Mouse (Mus musculus) ZHBTc4 (cell line): Measurements from ENCODE around the gene Sec63.
A peak's percentile ranks its signal among the peaks of the same experiment; 100 is the strongest.

Experiments used
- DNase-seq: peaks from one replicate; pipeline ENCODE4 v3.0.0-alpha.2; 2011; ENCODE audit warnings: low read depth, low spot score

The Sec63 gene

DNA sequence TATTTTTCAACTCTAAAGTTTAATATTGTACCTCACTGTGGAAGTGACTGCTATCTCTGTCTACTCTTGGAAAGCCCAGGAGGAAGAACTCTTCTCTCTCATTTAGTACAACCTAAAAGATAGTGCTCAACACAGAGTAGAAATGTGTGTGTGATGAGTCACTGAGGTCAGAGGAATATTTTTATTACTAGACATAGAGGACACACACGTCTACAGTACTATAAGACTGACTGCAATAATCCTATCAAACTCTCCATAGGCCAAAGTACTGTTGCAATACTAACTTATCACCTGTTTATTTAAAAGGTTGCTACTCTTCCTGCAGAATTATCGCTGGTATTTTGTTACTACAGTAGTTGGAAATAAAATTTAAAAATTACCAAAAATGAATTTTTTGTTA lies 68.7 kb downstream of the Sec63 start:
- no peak for DNase-seq

DNA sequence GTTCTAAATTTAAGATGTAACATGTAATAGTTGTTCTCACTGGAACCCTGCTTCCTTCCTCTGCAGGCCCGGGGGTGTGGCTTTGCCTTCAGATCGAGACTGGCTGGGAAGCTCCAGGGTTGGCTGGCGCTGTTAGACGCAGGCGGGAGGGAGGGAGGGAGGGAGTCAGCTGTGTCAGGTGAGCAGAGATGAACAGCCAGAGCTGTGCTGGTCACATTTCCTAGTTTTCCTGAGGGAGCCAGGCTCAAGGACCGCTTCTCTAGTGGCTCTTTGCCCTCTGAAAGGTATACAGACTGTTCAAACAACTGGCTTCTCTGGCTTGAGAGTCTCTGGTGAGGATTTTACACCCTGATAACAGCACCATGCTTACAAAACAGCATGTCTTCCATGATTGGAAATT lies 69.1 kb downstream of the Sec63 start:
- peak; percentile 26 for DNase-seq

DNA sequence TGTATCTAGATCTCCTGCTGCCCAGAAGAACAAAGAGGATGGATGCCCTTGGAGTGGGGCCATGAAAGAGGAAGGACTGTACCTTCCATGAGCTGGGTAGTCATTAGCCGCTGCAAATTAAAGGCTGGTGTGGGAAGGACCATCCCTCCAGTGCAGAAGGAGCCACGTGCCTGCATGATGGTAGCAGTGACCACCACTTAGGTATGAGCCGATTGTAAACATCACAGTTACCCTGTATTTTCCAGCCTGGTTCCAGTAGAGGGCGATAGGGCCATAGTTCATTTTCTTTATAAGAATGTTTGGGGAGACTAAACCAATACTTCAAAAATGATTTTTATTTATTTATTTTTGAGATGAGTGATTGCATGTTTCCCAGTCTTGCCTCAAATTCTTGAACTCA lies 71.4 kb downstream of the Sec63 start:
- DNase-seq, result no peak

DNA sequence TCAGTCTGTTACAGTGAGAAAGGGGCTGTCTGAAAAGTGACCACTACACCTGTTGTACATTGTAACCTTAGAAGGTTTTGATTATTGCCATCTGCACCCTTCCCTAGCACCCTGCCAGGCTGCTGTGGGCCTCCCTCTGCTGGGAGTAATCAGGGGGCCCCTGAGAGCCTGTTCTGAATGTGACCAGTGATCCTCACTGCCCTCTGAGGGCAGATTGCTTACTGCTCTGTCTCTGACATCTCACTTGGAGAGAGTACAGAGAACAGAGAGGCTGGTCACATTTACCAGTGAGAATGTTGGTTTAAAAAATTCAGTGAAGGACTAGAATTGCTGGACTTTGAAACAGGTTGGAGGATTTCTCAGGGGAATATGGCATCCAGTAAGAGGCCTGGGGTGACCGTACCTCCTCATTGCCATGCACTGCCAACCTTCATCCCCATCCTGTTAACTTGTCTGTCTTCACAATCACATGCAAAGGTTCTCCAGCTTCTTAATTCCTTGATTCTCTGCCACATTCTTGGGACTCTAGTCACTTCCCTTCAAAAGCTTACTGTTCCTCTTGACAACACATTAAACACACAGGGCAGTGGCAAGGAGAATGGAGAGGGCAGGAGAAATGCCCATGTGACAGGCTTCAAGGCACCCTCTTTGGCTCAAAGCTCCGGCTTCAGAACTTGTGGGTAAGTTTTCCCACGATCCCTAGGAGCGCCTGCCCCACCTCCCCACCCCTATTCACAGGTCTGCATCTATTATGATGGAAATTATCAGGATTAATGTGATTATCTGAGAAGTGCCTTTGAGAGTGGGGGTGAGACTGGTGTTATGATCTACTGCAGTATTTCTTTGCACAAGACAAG lies 72.8 kb downstream of the Sec63 start:
- DNase-seq, result no peak

DNA sequence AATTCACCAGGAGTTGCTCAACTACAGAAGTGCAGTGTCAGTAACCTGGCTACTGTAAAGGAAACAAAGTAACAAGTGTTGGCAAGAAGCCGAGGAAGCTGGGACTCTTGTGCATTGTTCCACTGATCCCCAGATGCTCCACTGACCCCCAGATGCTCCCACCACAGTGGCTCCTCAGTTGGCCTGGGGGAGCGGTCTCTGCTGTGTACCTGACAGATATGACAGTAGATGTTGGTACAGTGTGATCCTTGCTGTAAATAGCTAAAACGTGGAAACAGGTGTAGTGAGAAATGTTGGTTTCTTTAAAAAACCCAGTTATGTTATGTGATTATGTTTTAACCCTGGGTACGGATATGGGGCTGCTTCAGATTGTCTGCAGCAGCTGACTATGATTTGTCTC lies 76.8 kb downstream of the Sec63 start:
- no peak for DNase-seq

DNA sequence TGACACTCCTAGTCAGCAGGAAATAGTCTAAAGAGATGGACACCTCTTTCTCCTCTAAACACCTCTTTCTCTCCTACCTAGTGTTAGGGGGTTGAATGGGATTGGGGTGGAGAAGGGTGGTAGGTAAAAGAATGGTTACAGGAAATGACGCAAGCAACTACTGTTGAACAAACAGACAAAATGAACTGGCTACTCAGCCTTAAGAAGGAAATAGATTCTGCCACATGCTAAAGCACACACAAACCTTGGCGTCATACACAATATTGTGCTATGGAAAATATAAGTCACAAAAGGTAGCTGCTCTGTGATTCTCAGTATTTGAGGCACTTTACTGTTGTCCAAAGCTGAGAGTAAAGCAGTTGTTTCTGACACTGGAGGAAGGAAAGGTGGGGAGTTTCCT lies 77.4 kb downstream of the Sec63 start:
- DNase-seq, result no peak

DNA sequence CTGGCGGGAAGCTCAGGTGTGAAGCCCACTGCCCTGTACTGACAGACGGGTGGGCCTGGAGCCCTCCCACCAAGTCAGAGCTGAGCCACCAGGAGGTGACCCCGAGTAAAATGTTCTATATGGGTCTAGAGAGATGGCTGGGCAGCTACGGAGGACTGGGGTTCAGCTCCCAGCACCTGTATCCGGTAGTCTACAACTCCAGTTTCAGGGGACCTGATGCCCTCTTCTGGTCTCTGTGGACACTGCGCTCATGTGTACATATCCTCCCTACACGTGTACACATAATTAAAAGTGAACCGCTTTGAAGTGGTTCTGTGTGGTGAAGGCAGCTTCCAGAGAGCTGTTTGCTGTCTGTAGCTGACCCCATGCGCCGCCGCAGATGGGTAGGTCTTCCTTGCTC lies 78.7 kb downstream of the Sec63 start:
- DNase-seq, result peak; percentile 50

DNA sequence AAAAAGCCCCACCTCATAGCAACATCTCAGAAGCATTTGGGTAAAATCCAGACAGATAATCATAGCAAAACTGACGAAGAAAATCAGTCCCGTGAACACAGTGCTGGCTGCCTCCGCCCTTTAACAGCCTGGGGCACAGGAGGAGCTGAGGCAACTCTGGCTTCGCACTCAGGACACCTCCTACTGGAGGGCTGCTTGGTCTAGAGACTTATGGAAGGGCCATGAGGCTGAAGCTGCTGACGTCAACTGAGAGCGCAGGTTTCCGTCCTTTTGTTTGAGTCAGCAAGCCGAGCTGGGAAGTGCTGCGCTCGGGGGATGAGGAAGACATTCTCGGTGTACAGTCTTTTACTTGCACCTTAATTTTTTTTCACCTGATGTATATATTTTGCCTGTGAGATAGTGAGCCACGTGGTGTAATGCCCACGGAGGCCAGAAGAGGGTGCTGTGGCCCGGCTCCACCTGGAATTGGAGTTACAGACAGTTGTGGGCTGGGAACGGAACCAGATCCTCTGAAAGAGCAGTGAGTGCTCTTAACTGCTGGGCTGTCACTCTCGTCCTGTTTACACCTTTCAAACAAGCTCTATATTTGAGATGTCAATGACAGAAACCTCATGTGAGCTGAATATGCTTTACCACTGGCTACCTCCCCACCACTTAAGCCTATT lies 80.4 kb downstream of the Sec63 start:
- peak; percentile 73 for DNase-seq

DNA sequence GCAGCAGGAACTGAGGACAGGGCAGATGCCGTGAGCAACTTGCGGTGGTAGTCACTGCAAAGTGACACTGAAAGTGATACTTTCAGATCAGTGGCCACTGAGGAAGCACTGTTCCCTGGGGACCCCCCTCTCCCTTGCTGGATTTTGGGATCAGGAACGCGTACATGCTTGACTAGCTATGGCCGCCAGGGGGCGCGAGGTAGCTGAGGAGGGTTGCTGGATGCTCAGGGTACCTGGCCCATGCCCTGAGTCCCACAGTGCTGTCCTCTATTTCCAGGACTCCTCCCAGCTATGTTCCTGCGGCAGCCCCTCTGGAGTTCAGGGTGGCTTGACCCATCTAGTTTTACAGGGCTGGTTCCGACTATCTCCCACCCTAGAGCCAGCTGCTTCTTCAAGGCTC lies 81.1 kb downstream of the Sec63 start:
- peak; percentile 81 for DNase-seq

DNA sequence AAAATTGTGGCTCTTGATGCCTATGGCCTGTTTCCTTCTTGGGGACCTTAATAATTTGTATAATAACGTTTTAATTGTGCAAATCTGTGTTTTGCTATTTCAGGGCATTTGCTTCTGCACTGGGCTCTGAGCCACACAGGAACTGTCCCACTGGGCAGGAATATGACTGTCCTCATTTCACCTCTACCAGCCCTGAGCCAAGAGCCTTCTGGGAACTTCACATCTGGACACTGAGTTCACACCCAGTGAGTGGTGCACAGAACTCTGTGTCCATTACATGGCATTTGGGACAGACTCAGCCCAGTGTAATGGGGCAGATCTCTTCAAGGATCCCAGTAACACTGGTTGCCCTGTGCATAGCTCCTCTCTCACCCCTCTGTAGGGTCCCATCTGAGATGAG lies 82.1 kb downstream of the Sec63 start:
- DNase-seq, result no peak

DNA sequence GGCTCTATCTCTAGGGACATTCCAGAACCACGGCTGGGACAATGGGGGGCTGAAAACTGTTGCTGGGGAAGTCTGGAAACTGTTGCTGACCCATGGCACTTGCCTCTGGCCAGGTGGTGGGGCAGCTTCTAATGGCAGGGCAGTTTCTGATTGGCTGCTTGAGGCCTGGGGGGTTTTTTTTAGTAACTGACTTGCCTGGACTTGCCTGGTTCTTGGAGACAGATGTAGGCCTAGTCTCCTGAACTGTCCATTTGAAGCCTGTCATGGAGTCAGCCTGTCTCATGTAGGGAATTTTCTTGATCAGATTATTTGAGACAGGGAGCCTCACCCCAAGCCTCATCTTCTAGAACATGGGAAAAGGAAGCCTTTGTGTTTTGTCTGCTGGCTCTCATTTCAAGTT lies 84.2 kb downstream of the Sec63 start:
- no peak for DNase-seq

DNA sequence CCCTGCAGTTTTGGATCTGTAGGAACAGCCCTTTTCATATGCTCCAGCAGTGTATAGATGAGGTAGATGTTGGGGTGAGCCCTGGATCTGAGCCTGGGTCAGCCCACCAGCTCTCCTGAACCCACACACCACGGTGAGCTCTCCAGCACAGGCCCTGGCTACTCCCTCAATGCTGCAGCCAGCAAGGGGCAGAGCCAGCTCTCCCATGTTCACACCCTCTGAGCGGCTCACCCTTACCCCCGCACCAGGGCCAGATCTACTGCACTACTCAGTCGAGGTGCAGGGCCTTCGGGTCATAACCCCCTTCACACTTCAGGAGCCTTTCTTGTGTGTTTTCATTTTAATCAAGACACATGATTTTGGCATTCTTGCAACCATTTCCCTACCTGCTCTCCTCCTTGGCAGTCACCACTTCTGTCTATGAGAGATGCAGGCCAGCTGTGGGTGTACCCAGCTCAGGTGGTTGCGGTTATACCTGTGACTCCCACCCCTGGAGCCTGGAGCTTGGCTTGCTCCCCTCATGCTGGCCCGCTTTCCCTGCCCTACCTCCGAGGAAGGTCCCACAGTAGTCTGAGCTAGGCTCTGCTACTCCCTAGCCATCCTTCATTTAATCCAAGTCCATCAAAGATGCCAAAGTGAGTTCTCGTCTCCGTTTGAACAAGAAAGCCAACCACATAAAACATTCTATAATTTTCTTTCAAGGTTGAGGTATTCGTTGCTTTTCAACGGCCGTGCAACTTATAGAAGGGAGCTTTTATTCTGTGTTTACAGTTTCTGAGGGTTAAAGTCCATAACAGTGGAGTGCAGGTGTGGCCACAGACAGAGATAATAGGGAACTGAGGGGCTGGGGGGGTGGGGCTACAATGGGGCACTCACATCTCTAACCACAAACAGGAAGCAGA lies 87.1 kb downstream of the Sec63 start:
- DNase-seq, result no peak

DNA sequence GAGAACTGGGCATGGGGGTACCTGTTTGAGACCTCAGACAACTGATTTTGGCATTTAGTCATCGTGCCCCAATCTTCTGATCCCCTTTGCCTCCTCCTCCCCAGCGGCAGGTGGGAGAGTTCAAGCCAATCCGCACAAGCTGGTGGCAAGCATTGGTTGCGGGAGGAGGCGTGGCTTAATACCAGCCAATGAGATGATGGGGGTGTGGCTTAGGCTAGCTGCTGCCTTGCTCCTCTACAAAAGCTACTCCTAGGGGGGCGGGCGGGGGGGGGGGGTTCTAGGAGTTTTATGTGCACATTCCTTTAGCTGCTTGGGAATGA lies 87.7 kb downstream of the Sec63 start:
- peak; percentile 84 for DNase-seq

DNA sequence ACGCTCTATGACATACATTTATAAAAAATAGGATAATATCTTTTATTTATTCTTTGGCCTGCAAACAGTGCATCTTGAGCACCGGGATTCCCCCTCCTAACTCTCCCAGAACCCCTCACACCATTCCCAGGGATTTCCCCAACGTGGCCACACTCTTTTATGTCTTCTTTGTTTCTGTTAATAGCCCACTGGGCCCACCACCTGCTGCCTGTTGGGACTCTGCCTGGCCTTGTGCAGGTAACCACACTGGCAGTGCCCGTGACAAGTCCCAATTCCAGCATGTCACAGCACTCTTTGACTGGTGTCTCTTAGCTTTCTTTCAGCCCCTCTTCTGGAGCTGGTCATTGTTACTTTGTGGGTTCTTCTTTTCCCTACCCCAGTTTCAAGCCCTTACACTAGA lies 93.5 kb downstream of the Sec63 start:
- no peak for DNase-seq

DNA sequence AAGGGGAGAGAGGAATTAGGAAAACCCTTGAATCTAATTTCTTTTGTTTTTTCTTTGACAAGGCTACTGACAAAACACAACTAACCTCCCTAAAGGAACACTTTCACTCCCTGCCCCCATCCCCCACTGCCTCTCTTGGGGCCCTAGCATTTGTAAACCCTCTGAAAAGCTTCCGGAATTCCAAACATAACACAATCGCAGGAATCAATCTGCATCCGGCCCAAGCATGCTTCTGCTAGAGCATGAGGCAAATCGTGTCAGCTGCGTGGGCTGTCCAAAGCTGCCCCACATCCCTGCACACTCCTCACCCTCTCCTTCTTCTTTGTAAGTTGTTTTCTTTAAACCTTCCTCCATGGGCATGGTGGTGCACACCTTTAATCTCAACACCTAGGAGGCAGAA lies 94.0 kb downstream of the Sec63 start:
- no peak for DNase-seq

DNA sequence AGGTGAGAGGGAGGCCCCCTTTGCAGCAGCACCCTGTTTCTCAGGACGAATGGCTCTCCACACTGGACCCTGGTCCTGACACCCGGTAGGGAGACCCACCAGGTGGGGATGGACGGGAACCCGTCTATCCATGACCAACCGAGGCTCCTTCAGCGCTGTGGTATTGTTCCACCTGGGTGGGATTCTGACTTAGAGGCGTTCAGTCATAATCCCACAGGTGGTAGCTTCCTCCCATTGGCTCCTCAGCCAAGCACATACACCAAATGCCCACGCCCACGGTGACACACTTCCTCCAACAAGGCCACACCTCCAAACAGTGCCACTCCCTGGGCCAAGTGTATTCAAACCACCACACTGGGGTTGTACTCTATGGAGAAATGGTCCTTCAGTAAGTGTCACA lies 95.3 kb downstream of the Sec63 start:
- DNase-seq, result no peak

DNA sequence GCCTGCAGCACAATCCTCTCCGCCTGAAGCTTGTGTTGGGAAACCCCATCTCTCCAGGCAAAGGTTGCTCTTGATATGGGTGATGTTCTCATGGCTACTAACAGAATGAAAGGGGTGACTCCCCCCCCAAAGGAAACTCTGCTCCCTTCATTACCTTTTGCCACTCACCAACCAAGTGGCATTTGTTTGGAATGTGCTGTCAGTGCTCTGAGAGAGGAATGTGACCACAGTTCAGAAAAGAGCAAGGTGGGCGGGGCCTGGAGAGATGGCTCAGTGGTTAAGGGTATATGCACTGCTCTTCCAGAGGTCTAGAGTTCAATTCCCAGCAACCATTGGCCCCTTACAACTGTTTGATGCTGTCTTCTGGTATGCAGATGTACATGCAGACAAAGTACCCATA lies 95.7 kb downstream of the Sec63 start:
- DNase-seq, result no peak

DNA sequence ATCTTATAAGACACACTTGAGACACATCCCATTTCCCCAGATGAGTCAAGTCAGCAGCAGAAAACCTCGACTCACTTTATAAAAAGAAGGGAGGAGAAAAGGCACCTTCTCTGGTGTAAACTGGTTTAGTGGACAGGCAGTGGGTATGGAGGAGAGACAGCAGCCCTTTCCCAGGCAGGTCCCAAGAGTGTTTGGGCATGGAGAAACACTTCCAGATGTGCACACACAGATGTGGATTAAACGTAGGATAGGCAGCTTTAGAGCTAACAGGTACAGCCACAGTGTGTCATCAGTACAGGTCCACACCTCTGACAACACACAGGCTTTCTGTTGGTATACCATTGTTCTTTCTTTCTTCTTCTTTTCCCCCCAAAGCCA lies 98.5 kb downstream of the Sec63 start:
- no peak for DNase-seq

DNA sequence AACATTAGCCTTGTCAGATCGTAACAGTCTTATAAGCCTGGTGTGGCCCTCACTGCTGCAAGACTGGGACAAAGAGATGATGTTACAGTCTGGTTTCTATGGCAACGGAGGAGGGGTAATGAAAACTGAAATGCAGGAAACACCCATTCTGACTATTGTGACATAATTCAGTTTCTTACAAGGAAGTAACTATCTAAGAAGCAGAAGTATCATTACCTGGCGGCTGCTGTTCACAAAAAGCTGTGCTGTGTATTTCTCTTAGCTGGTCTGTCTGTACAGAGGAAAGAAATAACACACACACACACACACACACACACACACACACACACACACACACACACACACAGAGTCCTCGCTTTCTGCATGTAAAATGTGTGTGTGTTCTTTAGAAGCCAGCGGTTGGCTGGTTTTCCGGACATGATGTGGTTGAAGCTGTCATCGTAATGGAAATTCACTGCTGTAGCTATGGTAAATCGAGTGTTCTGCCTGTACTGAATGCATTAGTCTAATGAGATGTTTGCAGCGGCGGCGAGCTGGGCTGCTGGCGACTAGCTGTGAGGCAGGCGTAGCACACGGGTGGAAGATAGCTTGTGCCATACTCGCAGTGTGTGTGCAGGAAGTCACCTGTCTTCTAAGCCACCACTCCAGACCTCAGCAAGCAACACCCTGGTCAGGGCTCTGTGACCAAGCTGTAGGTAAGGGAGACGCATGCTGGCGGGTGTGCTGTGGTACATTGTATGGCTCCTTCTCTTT lies 99.0 kb downstream of the Sec63 start, which contains the start of gene Scml4:
TSS of gene Scml4 (plus strand) at position 212 of the 753 bp plus-strand sequence.
- DNase-seq, result peak; percentile 56

DNA sequence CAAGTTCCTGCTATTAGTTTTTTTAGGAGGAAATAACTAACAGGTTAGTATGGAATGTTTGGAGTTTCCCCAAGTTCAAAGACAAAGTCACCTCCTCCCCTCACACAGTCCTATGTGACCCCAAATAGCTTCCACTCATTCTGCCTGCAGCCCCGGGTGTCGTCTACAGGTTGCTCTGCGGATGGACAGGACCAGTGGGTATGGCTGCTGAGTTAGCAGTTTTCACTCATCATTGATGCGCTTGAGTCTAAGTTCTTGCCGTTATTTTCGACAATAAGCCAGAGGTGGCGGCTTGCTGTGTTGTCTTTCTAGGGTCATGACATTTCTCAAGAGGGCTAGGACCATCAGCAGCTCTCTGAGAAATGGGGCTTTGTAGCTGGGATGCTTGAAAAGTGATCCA lies 100.2 kb downstream of the Sec63 start:
- DNase-seq, result no peak

DNA sequence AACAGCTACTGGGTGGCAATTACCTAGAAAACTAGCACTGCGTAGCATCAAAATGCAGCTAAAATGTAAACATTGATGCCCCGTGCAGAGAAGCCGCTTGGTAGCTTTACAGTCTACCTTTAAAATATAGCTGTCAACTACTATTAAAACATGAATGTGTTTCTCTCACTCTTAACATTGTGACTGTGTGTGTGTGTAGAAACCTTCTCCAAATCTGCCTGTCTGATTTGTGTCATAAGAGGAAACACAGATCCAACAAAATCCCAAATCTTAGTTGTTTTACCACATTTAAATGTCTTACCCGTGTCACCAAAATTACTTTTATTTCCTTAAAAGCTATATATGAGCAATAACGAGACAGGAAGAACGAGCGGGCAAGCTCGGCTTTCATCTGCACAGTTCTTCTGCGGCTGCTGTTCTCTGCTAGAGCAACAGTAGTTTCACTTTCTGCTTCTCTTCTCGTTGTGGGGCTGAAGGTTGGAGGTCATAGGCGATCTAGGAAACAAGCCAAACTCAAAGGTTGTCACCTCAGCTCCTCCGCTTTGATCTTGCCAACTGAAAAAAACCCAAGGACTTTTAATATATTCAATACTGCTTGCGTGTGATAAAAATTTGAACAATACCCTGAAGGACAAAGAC lies 100.9 kb downstream of the Sec63 start:
- no peak for DNase-seq
